Mouse (Mus musculus) hindbrain, embryonic 16.5 days (tissue): ENCODE measurements around the gene Zer1. TPM values are rescaled to one million over a fixed set of nuclear protein-coding genes. Genes with fewer than 3 reads are reported as not detected.
"Not testable (repeated sequence)": the region's sequence is repeated elsewhere in the genome, so short reads cannot be mapped to it uniquely, and the experiment has no call there.

Source experiments
- ATAC-seq: fragments of 200-750 bp; cut with Nextera tagmentation; 2 replicates; pipeline ENCODE4 v1.8.0; 2017; ENCODE audit warnings: moderate TSS enrichment, moderate library complexity
- H3K27ac ChIP-seq: fragments of 300-500 bp; sonication (generic); 2 replicates; pipeline ENCODE4 v1.5.1; 2014; ENCODE audit warnings: low read depth, mild to moderate bottlenecking, control low read depth, low read length, moderate library complexity
- H3K27me3 ChIP-seq: fragments of 300-500 bp; sonication (generic); replicated peaks from 2 replicates; pipeline ENCODE4 v1.6.1; 2014; ENCODE audit warnings: low read length; ENCODE audit not compliant: control insufficient read depth, insufficient read depth
- H3K36me3 ChIP-seq: fragments of 300-500 bp; sonication (generic); 2 replicates; pipeline ENCODE4 v1.6.1; 2014; ENCODE audit warnings: mild to moderate bottlenecking, low read length, moderate library complexity, mixed read lengths; ENCODE audit not compliant: control insufficient read depth, insufficient read depth
- H3K4me1 ChIP-seq: fragments of 300-500 bp; sonication (generic); 2 replicates; pipeline ENCODE4 v1.6.1; 2014; ENCODE audit warnings: low read depth, low read length; ENCODE audit not compliant: control insufficient read depth, insufficient read depth
- H3K4me2 ChIP-seq: fragments of 300-500 bp; sonication (generic); 2 replicates; pipeline ENCODE4 v1.6.1; 2014; ENCODE audit warnings: mild to moderate bottlenecking, low read length, control low read depth, moderate library complexity
- H3K4me3 ChIP-seq: fragments of 300-500 bp; sonication (generic); 2 replicates; pipeline ENCODE4 v1.5.1; 2014; ENCODE audit warnings: mild to moderate bottlenecking, low read length, control low read depth, moderate library complexity
- H3K9ac ChIP-seq: fragments of 300-500 bp; sonication (generic); 2 replicates; pipeline ENCODE4 v1.6.1; 2014; ENCODE audit warnings: low read depth, mild to moderate bottlenecking, control low read depth, low read length, moderate library complexity
- H3K9me3 ChIP-seq: fragments of 300-500 bp; sonication (generic); 2 replicates; pipeline ENCODE4 v1.6.1; 2014; ENCODE audit warnings: mild to moderate bottlenecking, low read length, moderate library complexity; ENCODE audit not compliant: control insufficient read depth
- WGBS: fragments of 180-500 bp; shearing (Covaris S2); extraction: QIAGEN DNeasy Blood & Tissue Kit; methylation state at CpG from one replicate; pipeline ENCODE4 v1.1.7; 2014; 5-methylcytosine and 5-hydroxymethylcytosine counted together
- polyA plus RNA-seq: library from polyadenylated mRNA; unstranded; fragments of >200 nt; fragmentation: Nextera tagmentation; extraction: Ambion mirVana; gene quantifications from 2 replicates; pipeline ENCODE4 v1.2.1, GENCODE M21; 2015

Gene Zer1
- polyA plus RNA-seq, 1 experiment from 2014 or later = 10.4 TPM

DNA sequence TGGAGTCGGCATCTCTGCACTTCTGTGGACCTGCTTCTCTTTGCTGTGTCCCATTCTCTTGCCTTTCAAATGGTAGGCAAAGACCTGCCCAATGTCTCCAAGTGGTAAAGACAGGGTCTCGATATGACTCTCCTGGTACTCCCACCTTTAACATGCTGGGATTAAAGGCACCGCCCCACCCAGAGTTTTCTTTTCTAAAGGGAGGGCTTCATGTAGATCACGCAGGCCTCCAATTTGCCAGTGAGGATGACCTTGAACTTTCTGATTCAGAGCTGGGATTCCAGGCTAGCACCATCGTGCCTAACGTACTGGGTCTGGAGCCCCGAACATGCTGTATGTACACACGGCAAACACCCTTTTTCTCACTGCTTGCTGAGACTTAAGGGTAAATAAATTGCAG is 61.1 kb downstream of the Zer1 start:
- WGBS = 5% methylated on average over 8 of the region's 8 CpGs
- peak overlapping the region; percentile 72 for H3K27ac ChIP-seq
- H3K27me3 ChIP-seq = no peaks in the 10 kb centered on the region
- no peaks in the 10 kb centered on the region for H3K9me3 ChIP-seq
- peaks cover 26% of the 10 kb centered on the region for H3K4me1 ChIP-seq
- no peaks in the 10 kb centered on the region for H3K36me3 ChIP-seq
- peak overlapping the region; percentile 67 for H3K9ac ChIP-seq
- H3K4me3 ChIP-seq = peak overlapping the region; percentile 53
- H3K4me2 ChIP-seq = peak overlapping the region; percentile 62
- no peak for ATAC-seq

DNA sequence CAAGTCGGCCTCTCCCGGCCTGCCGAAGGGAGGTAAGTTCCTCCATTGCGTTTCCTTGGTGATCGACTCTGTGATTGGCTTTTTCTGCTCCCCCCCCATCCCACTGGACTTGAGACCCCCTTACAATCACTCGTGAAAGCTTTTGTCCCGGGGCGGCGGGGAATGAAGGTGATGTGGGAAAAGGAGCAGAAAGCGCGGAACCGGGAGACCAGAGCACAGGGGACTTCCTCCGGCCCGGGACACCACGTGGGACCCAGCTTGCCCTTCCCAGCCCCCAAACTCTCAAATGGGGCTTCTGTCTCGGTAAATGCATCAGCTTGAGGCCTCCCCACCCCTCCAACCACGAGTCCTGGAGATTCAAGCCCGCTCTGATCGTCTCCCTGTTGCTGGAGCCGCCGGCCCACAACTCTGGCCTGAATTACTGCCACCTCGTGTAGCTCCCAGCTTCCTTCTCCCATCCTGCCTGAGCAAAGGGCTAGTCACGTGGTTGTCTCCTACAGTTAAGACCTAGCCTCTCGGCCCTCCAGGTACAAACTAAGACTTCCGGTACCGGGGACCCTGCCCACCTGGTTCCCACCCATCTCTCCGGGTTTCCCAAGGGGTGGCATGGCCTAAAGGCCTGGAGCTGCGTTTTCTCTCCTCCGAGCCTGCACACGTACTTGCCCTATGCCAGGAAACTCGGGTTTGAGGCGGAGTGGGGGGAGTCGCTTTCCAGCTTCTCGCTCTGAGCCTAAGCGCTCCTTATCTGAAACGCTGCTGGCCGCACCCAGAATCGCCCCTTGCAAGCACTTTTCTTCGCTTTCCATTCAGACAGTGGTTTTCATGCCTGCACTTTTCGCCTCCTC is 61.9 kb downstream of the Zer1 start:
- Histone ChIP-seq H3K9me3 (no peaks in the 10 kb centered on the region), H3K36me3 (no peaks in the 10 kb centered on the region), H3K4me3 (peak overlapping the region; percentile 53), H3K27ac (peak overlapping the region; percentile 72), H3K27me3 (no peaks in the 10 kb centered on the region), H3K4me2 (peak overlapping the region; percentile 62), H3K9ac (peak overlapping the region; percentile 67), H3K4me1 (peaks cover 20% of the 10 kb centered on the region)
- no peak for ATAC-seq
- WGBS = 0% methylated on average over 40 of the region's 40 CpGs

DNA sequence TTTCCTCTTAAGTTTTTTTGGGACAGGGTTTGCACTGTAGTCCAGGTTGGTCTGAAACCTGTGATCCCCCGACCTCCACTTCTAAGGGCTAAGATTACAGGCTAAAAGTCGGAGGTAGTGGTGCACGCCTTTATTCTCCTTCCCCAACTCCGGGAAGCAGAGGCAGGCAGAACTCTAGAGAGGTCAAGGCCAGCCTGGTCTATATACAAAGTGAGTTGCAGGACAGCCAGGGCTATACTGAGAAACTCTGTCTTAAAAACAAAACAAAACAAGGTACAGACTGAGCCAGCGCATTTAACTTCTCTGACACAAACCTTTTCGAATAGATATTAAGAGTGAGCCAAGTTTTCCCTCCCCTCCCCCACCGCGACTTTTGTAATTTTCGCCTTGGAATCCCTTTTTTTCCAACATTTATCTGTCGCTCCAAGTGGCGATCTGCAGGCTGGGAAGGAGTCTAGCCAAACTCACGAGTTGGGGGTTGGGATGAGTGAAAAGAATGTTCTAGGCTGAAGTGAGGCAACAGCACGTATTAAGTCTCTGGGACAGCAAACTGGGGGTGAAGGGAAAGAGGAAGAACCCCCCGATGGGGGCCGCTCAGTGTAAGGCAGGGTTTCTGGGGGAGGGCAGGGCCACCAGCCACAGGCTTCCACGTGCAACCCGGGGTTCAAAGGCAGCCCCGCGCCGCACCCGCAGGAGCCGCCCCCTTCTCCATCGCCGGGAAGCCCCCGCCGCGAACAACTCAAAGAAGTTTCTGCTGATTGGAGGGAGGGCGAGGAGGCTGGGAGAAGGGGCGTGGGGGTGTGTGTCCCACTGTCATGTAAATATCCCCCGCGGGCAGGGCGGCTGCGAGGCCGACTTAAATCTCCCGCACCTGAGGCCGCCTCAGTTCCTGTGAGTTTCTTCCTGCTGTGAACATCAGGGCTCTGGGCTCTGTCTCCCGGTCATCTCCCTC is 62.9 kb downstream of the Zer1 start:
- ATAC-seq = no peak
- H3K36me3 ChIP-seq = no peaks in the 10 kb centered on the region
- 11% methylated on average over 29 of the region's 37 CpGs for WGBS
- H3K4me2 ChIP-seq = peak overlapping the region; percentile 62
- H3K4me3 ChIP-seq = peak overlapping the region; percentile 53
- H3K9ac ChIP-seq = peak overlapping the region; percentile 67
- H3K9me3 ChIP-seq = no peaks in the 10 kb centered on the region
- H3K27me3 ChIP-seq = no peaks in the 10 kb centered on the region
- peak overlapping the region; percentile 72; the same call in 1 of the 2 replicates for H3K27ac ChIP-seq
- H3K4me1 ChIP-seq = peaks cover 20% of the 10 kb centered on the region

DNA sequence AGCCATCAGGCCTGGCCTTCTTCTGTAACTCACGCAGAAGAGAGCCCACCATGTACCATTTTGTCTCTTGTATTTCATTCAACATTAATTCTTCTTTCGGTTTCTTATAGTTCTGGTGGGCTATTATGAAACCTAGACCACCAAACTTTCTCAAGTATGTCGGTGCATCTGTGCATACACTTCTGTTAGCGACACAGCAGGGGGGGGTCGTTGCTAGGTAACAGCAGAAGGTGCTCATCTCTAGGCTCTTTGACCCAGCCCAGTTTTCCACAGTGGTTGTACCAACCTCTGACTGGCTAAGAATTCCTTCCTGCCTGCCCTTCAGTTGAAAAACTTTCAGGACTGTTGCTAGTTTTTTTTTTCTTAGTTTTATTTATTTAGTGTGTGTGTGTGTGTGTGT is 66.0 kb downstream of the Zer1 start:
- Histone ChIP-seq H3K36me3 (no peaks in the 10 kb centered on the region), H3K27me3 (no peaks in the 10 kb centered on the region; the same call in 1 of the 2 replicates), H3K9ac (no peak overlapping the region), H3K4me2 (no peak overlapping the region), H3K27ac (no peak overlapping the region), H3K4me1 (peaks cover 15% of the 10 kb centered on the region), H3K9me3 (no peaks in the 10 kb centered on the region), H3K4me3 (no peak overlapping the region)
- no peak for ATAC-seq
- 28% methylated on average over 5 of the region's 5 CpGs for WGBS

DNA sequence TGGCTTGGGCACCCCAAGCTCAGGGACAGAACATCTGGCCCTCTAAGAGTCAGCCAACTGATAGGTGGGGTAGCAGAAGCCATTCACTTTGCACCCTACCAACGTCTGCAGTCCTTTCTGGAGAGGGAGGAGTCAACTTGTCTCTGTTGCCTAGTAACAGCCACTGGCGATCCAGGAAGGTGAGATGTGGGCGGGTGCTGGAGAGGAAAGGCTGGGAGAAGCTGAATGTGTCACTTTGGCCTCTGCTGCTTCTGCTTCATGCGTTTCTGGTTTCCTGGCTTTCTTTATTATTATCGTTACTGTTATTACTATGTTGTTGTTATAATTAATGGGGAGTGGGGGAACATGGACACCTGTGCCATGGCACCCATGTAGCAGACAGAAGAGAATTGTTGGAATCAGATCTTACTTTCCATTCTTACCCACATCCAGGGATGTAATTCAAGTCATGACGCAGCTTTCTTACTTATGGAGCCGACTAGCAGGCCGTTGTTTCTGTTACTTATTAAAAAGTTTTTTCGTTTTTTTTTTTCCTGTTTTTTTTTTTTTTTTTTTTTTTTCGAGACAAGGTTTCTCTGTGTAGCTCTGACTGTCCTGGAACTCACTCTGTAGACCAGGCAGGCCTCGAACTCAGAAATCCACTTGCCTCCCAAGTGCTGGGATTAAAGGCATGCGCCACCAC is 67.0 kb downstream of the Zer1 start, which contains the start of gene Set:
Set (plus strand) TSS at position 156 of the 682 bp plus-strand sequence.
- 48% methylated on average over 12 of the region's 12 CpGs for WGBS
- Histone ChIP-seq H3K4me1 (peaks cover 5% of the 10 kb centered on the region), H3K27ac (no peak within 1 kb of the TSS), H3K9me3 (no peaks in the 10 kb centered on the region), H3K36me3 (no peaks in the 10 kb centered on the region), H3K9ac (no peak within 1 kb of the TSS), H3K4me3 (no peak within 1 kb of the TSS), H3K27me3 (no peaks in the 10 kb centered on the region; the same call in 1 of the 2 replicates), H3K4me2 (no peak within 1 kb of the TSS)
- no peak for ATAC-seq

DNA sequence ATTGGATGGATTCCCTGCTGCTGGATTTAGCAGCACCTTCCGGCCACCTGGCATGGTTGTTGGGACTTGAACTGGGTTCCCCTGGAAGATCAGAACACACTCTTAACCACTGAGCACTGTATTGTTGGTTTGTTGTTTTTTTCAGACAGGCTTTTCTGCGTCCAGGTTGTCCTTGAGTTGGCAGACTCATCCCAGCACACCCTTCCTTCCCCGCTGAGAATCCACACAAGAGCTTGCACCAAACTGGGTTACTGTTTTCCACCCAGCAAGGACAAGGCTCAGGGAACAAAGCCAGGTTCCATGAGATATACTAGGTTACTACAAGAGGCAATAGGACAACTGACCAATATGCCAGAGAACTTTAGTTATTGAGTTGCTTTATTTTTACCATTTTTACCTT is 67.6 kb downstream of the Zer1 start:
- 80% methylated on average over 3 of the region's 3 CpGs for WGBS
- no peaks in the 10 kb centered on the region for H3K36me3 ChIP-seq

DNA sequence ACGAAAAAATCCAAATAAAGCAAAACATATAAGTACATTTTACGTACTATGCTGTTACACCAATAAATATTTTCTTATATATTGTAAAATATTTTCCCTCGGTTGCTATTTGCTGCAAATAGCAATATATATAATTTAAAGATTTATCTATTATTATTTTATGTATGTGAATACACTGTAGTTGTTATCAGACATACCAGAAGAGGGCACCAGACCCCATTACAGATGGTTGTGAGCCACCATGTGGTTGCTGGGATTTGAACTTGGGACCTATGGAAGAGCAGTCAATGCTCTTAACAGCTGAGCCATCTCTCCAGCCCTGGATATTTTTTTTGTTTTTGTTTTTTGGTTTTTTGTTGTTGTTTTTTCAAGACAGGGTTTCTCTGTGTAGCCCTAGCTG is 69.1 kb downstream of the Zer1 start:
- H3K36me3 ChIP-seq, ATAC-seq, H3K9ac ChIP-seq, H3K4me2 ChIP-seq, H3K9me3 ChIP-seq, H3K27me3 ChIP-seq, H3K4me3 ChIP-seq, H3K27ac ChIP-seq, H3K4me1 ChIP-seq: not testable (repeated sequence)
- 94% methylated on average over 3 of the region's 3 CpGs for WGBS

More for the DNA sequence above, 67.6 kb downstream of the Zer1 start:
- Histone ChIP-seq H3K4me1 (peaks cover 4% of the 10 kb centered on the region), H3K4me2 (no peak overlapping the region), H3K27me3 (no peaks in the 10 kb centered on the region; the same call in 1 of the 2 replicates), H3K4me3 (no peak overlapping the region), H3K9ac (no peak overlapping the region), H3K27ac (no peak overlapping the region), H3K9me3 (no peaks in the 10 kb centered on the region)
- no peak for ATAC-seq

DNA sequence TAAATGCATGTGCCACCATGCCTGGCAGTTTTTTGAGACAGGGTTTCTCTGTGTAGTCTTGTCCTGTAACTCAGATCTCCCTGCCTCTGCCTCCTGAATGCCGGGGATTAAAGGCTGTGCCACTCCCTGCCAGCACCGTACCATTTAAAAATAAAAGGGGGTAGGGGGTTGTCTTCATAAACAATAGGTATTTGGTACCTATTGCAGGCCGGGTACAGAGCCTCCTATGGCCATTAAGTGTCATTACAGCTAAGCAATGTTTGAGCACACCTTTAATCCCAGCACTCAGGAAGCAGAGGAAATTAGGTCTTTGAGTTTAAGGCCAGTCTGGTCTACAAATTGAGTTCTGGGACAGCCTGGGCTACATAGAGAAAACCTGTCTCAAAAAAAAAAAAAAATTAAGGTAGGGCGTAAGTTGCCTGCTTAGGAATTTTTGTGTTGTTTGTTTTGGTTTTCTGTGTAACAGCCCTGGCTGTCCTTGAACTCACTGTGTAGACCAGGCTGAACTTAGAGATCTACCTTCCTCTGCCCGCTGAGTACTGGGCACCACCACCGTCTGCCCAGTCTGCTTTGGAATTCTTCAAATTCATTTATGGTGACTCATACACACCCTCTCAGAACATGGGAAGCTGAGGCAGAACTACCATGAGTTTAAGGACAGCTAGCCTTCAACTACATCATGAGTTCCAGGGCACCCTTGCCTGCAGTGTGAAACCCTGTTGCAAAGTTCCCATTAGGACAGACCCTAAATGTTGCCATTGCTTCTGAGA is 72.2 kb downstream of the Zer1 start:
- Histone ChIP-seq H3K36me3 (no peaks in the 10 kb centered on the region), H3K9ac (no peak overlapping the region), H3K4me1 (peaks cover 8% of the 10 kb centered on the region; the same call in 1 of the 2 replicates), H3K27me3 (no peaks in the 10 kb centered on the region; the same call in 1 of the 2 replicates), H3K27ac (no peak overlapping the region), H3K9me3 (no peaks in the 10 kb centered on the region), H3K4me2 (no peak overlapping the region), H3K4me3 (no peak overlapping the region)
- no peak for ATAC-seq
- whole genome bisulfite sequencing = 49% methylated on average over 6 of the region's 6 CpGs
